Mouse (Mus musculus): ENCODE results near the gene Abcg8. TPM values are rescaled to one million over a fixed set of nuclear protein-coding genes. Genes with fewer than 3 reads are reported as not detected.

Gene Abcg8
- polyA plus RNA-seq, 1 experiment: not detected

- no peak for TF ChIP-seq POLR2A (IDR thresholded peaks at IDR 0.05; ENCODE audit: extremely low read depth, insufficient read depth, low read length)
- no peak for TF ChIP-seq CTCF (IDR thresholded peaks at IDR 0.05; ENCODE audit: extremely low read depth, insufficient read depth, low read length)
- Histone ChIP-seq H3K4me3 (ENCODE audit: insufficient read depth, low read length) (no peak overlapping the region), H3K27ac (ENCODE audit: insufficient read depth, low read length) (no peak overlapping the region), H3K4me1 (ENCODE audit: control insufficient read depth, insufficient read depth, low read length) (no peaks in the 10 kb centered on the region)
Observed at GRCm38 (mm10) chr17:84656653-84657421, 19.3 kb upstream of the Abcg8 start.

DNA sequence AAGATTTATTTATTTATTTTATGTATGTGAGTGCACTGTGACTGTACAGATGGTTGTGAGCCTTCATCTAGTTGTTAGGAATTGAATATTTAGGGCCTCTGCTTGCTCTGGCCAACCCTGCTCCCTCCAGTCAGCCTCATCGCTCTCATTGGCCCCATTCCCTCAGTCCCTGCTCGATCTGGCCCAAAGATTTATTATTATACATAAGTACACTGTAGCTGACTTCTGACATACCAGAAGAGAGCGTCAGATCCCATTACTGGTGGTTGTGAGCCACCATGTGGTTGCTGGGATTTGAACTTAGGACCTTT, 18.7 kb upstream of the Abcg8 start:
- Histone ChIP-seq H3K27ac (ENCODE audit: insufficient read depth, low read length) (no peak overlapping the region), H3K4me3 (ENCODE audit: insufficient read depth, low read length) (no peak overlapping the region), H3K4me1 (ENCODE audit: control insufficient read depth, insufficient read depth, low read length) (no peaks in the 10 kb centered on the region)
- TF ChIP-seq POLR2A (IDR thresholded peaks at IDR 0.05; ENCODE audit: extremely low read depth, insufficient read depth, low read length) (no peak), CTCF (IDR thresholded peaks at IDR 0.05; ENCODE audit: extremely low read depth, insufficient read depth, low read length) (no peak)

GRCm38 (mm10) chr17:84657782-84658181, 18.3 kb upstream of the Abcg8 start:
- Histone ChIP-seq H3K4me3 (ENCODE audit: insufficient read depth, low read length) (no peak overlapping the region), H3K27ac (ENCODE audit: insufficient read depth, low read length) (no peak overlapping the region), H3K4me1 (ENCODE audit: control insufficient read depth, insufficient read depth, low read length) (no peaks in the 10 kb centered on the region)
- TF ChIP-seq POLR2A (IDR thresholded peaks at IDR 0.05; ENCODE audit: extremely low read depth, insufficient read depth, low read length) (no peak), CTCF (IDR thresholded peaks at IDR 0.05; ENCODE audit: extremely low read depth, insufficient read depth, low read length) (no peak)

DNA sequence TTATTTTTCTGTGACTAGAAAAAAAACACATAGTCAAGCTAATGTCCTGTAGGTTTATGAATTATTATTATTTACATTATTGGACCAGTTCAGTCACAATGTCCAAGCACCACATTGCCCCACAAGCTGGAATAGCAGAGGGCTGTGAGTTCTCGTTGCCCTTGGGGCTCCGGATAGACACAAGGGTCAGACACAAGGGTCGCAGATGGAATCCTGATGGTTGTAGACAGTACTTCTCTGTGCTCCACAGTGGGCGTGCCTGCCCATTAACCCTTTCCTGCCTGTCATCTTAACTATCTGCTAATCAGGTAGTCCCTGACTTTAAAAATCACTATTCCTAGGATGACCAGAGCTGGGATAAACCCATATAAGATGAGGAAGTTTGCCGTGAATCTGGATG, 17.9 kb upstream of the Abcg8 start:
- Histone ChIP-seq H3K4me3 (ENCODE audit: insufficient read depth, low read length) (no peak overlapping the region), H3K27ac (ENCODE audit: insufficient read depth, low read length) (no peak overlapping the region), H3K4me1 (ENCODE audit: control insufficient read depth, insufficient read depth, low read length) (no peaks in the 10 kb centered on the region)
- no peak for TF ChIP-seq POLR2A (IDR thresholded peaks at IDR 0.05; ENCODE audit: extremely low read depth, insufficient read depth, low read length)
- TF ChIP-seq CTCF (IDR thresholded peaks at IDR 0.05; ENCODE audit: extremely low read depth, insufficient read depth, low read length): no peak

- TF ChIP-seq CTCF (IDR thresholded peaks at IDR 0.05; ENCODE audit: extremely low read depth, insufficient read depth, low read length): no peak
- no peak for TF ChIP-seq POLR2A (IDR thresholded peaks at IDR 0.05; ENCODE audit: extremely low read depth, insufficient read depth, low read length)
- Histone ChIP-seq H3K4me3 (ENCODE audit: insufficient read depth, low read length) (no peak overlapping the region), H3K27ac (ENCODE audit: insufficient read depth, low read length) (no peak overlapping the region), H3K4me1 (ENCODE audit: control insufficient read depth, insufficient read depth, low read length) (no peaks in the 10 kb centered on the region)
Observed at GRCm38 (mm10) chr17:84658951-84659350, 17.2 kb upstream of the Abcg8 start.

- TF ChIP-seq POLR2A (IDR thresholded peaks at IDR 0.05; ENCODE audit: extremely low read depth, insufficient read depth, low read length): no peak
- TF ChIP-seq CTCF (IDR thresholded peaks at IDR 0.05; ENCODE audit: extremely low read depth, insufficient read depth, low read length): no peak
- H3K4me3 ChIP-seq (ENCODE audit: insufficient read depth, low read length): no peak overlapping the region
- H3K4me1 ChIP-seq (ENCODE audit: control insufficient read depth, insufficient read depth, low read length): no peaks in the 10 kb centered on the region
- no peak overlapping the region for H3K27ac ChIP-seq (ENCODE audit: insufficient read depth, low read length)
Observed at GRCm38 (mm10) chr17:84665053-84665452, 11.0 kb upstream of the Abcg8 start.

DNA sequence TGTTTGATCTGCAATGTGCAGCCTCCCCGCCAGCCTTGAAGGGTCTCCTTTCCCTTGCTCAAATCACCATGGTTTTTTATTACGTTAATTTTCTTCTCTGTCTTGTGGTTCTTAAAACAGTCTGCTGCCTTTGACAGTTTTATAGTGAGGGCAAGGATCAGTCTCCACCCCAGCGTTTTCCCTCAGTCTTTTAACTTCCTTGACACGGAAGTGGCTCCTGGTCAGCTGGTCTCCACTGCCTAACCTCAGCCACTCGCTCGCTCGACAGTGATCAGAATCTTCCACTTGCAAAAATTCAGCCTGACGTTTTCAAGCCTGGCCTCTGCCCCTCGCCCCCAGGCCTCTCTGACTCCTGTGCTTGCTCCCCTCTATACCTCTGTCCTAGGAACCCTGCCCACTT, 10.4 kb upstream of the Abcg8 start:
- TF ChIP-seq POLR2A (IDR thresholded peaks at IDR 0.05; ENCODE audit: extremely low read depth, insufficient read depth, low read length) (no peak), CTCF (IDR thresholded peaks at IDR 0.05; ENCODE audit: extremely low read depth, insufficient read depth, low read length) (no peak)
- H3K4me3 ChIP-seq (ENCODE audit: insufficient read depth, low read length): no peak overlapping the region
- no peaks in the 10 kb centered on the region for H3K4me1 ChIP-seq (ENCODE audit: control insufficient read depth, insufficient read depth, low read length)
- H3K27ac ChIP-seq (ENCODE audit: insufficient read depth, low read length): no peak overlapping the region

DNA sequence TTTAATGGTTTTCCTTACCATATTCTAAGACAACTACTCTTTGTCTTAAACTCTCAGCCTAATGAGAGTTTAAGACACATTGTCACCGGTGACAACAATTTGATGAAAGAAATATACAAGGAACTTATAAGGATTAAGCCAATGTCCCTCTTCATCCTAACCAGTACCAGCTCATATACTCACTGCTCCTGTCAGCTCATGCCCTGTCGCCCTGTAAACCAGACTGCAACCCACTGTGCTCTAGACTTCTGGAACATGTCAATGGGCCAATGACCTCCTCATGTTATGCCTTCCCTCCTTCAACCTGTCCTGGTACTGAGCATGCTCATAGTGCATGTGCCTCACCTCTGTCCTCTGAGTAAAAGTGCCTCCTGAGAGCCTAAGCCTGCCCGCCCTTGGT, 8.3 kb upstream of the Abcg8 start:
- no peak overlapping the region for H3K27ac ChIP-seq (ENCODE audit: insufficient read depth, low read length)
- H3K4me1 ChIP-seq (ENCODE audit: control insufficient read depth, insufficient read depth, low read length): no peaks in the 10 kb centered on the region
- H3K4me3 ChIP-seq (ENCODE audit: insufficient read depth, low read length): no peak overlapping the region
- TF ChIP-seq POLR2A (IDR thresholded peaks at IDR 0.05; ENCODE audit: extremely low read depth, insufficient read depth, low read length): no peak
- TF ChIP-seq CTCF (IDR thresholded peaks at IDR 0.05; ENCODE audit: extremely low read depth, insufficient read depth, low read length): no peak

DNA sequence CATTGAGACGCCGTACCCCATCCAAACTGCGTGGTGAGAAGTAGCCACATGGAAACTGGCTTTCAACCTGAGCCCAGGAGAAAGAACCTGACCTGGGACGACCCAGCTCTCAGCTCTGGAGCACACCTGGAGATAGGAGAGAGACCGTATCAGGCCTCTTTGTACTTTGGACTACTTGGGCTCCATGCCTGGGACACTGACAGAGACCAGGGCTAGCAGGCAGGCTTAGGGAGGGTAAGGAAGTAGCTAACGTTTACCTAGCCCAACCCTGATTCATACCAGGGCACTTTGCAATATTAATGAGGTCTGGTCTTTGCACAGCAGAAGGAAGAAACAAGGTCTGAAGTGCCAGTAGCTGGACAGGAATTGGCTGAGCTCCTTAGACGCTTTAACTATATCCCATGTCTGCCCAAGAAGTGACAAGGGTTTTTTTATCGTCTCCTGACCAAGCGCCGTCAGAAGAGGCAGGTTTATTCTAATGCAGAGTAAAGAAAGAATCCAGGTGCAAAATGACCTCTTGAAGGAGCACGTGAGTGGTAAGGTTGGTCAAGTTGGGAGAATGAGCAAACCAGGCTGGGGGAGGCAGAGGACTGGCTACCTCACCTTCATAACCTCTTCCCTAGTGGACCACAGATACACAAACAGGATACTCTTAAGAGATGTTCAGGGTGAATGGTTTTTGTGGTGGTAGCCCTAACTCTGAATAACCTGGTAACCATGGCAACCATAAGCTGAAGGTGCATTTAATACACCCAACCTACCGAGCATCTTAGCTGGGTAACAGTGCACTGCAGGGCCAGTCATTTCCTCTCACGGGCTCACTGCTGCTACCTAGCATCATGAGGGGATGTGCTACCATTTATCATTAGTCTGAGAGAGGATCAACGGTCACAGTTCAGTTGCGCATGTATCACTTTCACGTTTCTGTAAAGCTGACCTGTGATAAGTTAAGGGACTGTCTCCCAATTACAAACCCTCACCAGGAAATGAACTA, 3.4 kb upstream of the Abcg8 start:
- no peak overlapping the region for H3K27ac ChIP-seq (ENCODE audit: insufficient read depth, low read length)
- H3K4me1 ChIP-seq (ENCODE audit: control insufficient read depth, insufficient read depth, low read length): 0 out of 2 replicates have a peak, but pooled peaks cover 2% of the 10 kb centered on the region
- H3K4me3 ChIP-seq (ENCODE audit: insufficient read depth, low read length): no peak overlapping the region
- TF ChIP-seq CTCF (IDR thresholded peaks at IDR 0.05; ENCODE audit: extremely low read depth, insufficient read depth, low read length) (no peak), POLR2A (IDR thresholded peaks at IDR 0.05; ENCODE audit: extremely low read depth, insufficient read depth, low read length) (no peak)
